Comparison of ENCODE assay signal across 11 mouse cellular contexts in the genomic region with DNA sequence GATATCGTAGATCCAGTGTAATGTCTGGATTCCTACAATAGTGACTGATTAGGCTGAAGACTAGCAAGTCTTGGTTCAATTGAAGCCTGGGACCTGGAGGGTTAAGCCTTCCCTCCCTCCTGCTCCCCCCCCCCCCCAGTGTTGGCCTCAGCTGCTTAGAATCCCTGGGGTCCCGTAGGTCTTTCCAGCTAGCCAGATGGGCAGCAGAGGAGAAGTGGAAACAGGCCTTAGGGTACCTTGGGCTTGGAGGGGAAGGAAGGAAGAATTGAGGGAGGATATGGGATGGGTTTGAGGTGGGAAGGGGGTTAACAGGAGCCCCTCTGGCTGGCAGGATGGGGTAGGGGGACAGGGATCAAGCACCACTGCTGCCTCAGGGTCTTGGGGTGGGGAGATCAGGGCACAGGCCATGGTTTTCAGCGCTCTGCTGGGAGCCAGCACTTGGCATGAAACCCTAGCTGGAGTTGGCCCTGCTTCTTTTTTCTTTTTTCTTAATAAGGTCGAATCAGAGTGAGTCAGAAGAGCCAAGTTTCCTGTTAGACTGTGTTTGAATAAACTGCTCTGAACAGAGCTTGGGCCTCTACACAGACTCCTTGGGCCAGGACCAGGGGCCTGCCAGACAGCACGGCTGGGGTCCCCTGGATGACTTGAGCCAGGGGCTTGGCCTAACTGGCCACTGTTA. TPM values are rescaled to one million over a fixed set of nuclear protein-coding genes. Genes with fewer than 3 reads are reported as not detected.
A peak's percentile ranks its signal among the peaks of the same experiment; 100 is the strongest.
DNase-seq lines count a peak whose midpoint lies in the region; ATAC-seq lines count a peak whose summit lies in the region.
"Had no signal": no experiment of that assay in that cellular context is flagged by ENCODE, and none has a peak within 500 bp of the region (broad histone marks: within the 10 kb centered on the region; RNA-seq: fewer than 3 reads in every experiment).

No protein-coding gene starts in this region.

- 37% methylated on average over 5 of the region's 5 CpGs for WGBS in limb, embryonic 11.5 days
- 38% methylated on average over 5 of the region's 5 CpGs for WGBS in stomach, embryonic 15.5 days

- H3K4me1 ChIP-seq in limb, embryonic 11.5 days (ENCODE audit: control insufficient read depth, insufficient read depth, low read length), result peaks cover 45% of the 10 kb centered on the region; the same call in 1 of the 2 replicates
- peaks cover 55% of the 10 kb centered on the region for H3K4me1 ChIP-seq in stomach, embryonic 15.5 days

- H3K9ac ChIP-seq in limb, embryonic 11.5 days (ENCODE audit: low read length), result peak overlapping the region; percentile 35; the same call in 1 of the 2 replicates
- no peak overlapping the region for H3K9ac ChIP-seq in stomach, embryonic 15.5 days

- H3K27ac ChIP-seq in limb, embryonic 11.5 days (replicated peaks; ENCODE audit: low read depth, low read length), result peak overlapping the region; percentile 77
- H3K27ac ChIP-seq in stomach, embryonic 15.5 days, result peak overlapping the region; percentile 85

- H3K36me3 ChIP-seq in limb, embryonic 11.5 days (ENCODE audit: control insufficient read depth, insufficient read depth, low read length), result no peaks in the 10 kb centered on the region
- H3K36me3 ChIP-seq in stomach, embryonic 15.5 days, result no peaks in the 10 kb centered on the region

- H3K4me3 ChIP-seq in limb, embryonic 11.5 days (ENCODE audit: low read depth, low read length), result no peak overlapping the region
- no peak overlapping the region for H3K4me3 ChIP-seq in stomach, embryonic 15.5 days (replicated peaks)

- ATAC-seq in limb, embryonic 11.5 days (ENCODE audit: insufficient number of reproducible peaks, low FRiP score, low TSS enrichment, low read depth), result peak; percentile 13; the same call in 1 of the 2 replicates
- no peak for ATAC-seq in stomach, embryonic 15.5 days (ENCODE audit: insufficient read depth, low FRiP score, low read depth)
- ATAC-seq in megakaryocyte-erythroid progenitor cell, adult 5-6 weeks (replicated peaks; ENCODE audit: low FRiP score, low TSS enrichment, poor library complexity, severe bottlenecking), result no peak

- peak; percentile 41 for DNase-seq in embryo, embryonic 10.5 days (ENCODE audit: low spot score)
- no peak for DNase-seq in embryo, embryonic 9.5 days (ENCODE audit: extremely low spot score)
- DNase-seq in adipocyte (ENCODE audit: low spot score), result peak; percentile 85
- DNase-seq in gastrocnemius, postnatal 14 days, result peak; percentile 53
- no peak for DNase-seq in limb, embryonic 11.5 days (ENCODE audit: low spot score)
- DNase-seq in thymus, adult 18-20 months, result no peak

- H3K27me3 ChIP-seq in limb, embryonic 11.5 days (ENCODE audit: control insufficient read depth, insufficient read depth, low read length), result peaks cover 9% of the 10 kb centered on the region
- H3K27me3 ChIP-seq in stomach, embryonic 15.5 days (replicated peaks), result peaks cover 8% of the 10 kb centered on the region

- intact Hi-C loops in gastrocnemius, postnatal 14 days (cut with DNase I; ENCODE audit: low total_unique reads), result no loop called here

- H3K9me3 ChIP-seq in limb, embryonic 11.5 days (ENCODE audit: control insufficient read depth, low read length), result no peaks in the 10 kb centered on the region; the same call in 1 of the 2 replicates
- H3K9me3 ChIP-seq in stomach, embryonic 15.5 days, result no peaks in the 10 kb centered on the region

- peak overlapping the region; percentile 12; the same call in 1 of the 2 replicates for H3K4me2 ChIP-seq in limb, embryonic 11.5 days (ENCODE audit: low read depth, severe bottlenecking)
- H3K4me2 ChIP-seq in stomach, embryonic 15.5 days, result no peak overlapping the region

RNA-seq across cellular contexts. Expression of gene Loxl1, which starts 1.8 kb away (rescaled TPM):
- total RNA-seq in gastrocnemius, postnatal 14 days (2021), result 10 to 100 TPM; 29.2 to 46.7 TPM
- 15.1 and 16.0 TPM in 2 replicates for polyA plus RNA-seq in limb, embryonic 11.5 days (2014; fragmentation: Nextera tagmentation; extraction: Ambion mirVana)
- polyA plus RNA-seq in stomach, embryonic 15.5 days (2015; fragmentation: Nextera tagmentation; extraction: Ambion mirVana), result 42.1 and 49.2 TPM in 2 replicates
- total RNA-seq in megakaryocyte-erythroid progenitor cell, adult 5-6 weeks (2014; fragmentation: Nextera tagmentation), result not detected in 2 replicates
- not detected in 2 replicates for total RNA-seq in megakaryocyte-erythroid progenitor cell, adult 5-6 weeks (2017)
- total RNA-seq: CH12.LX had no signal

RNA-seq across cellular contexts. Expression of gene Tbc1d21, which starts 55.4 kb away (rescaled TPM):
- total RNA-seq in gastrocnemius, postnatal 14 days (2021), result not detected
- polyA plus RNA-seq in limb, embryonic 11.5 days (2014; fragmentation: Nextera tagmentation; extraction: Ambion mirVana), result not detected in 2 replicates
- polyA plus RNA-seq in stomach, embryonic 15.5 days (2015; fragmentation: Nextera tagmentation; extraction: Ambion mirVana), result 0.14 TPM in 1 of 2 replicates, not detected in the other
- not detected in 2 replicates for total RNA-seq in megakaryocyte-erythroid progenitor cell, adult 5-6 weeks (2014; fragmentation: Nextera tagmentation)
- not detected in 2 replicates for total RNA-seq in megakaryocyte-erythroid progenitor cell, adult 5-6 weeks (2017)
- total RNA-seq: CH12.LX had no signal
- polyA plus RNA-seq: cortical plate, adult 2 months; liver, embryonic 16.5 days had no signal

Comparison
In these comparisons a context has a peak if more than half of its experiments do, and no peak if none do; other contexts are left out.
1. DNase-seq: peak in embryo, embryonic 10.5 days (single experiment), adipocyte (single experiment) and gastrocnemius, postnatal 14 days (single experiment); none in embryo, embryonic 9.5 days (single experiment), limb, embryonic 11.5 days (single experiment) and thymus, adult 18-20 months (0 of 2).
2. RNA of gene Loxl1, which starts 1.8 kb away (total RNA-seq): 29.2 to 46.7 TPM in gastrocnemius, postnatal 14 days; not detected in megakaryocyte-erythroid progenitor cell, adult 5-6 weeks; every median in the first group is over 10 times any median in the second.